Mouse (Mus musculus) neural tube, embryonic 10.5 days (tissue): ENCODE measurements around the gene Slc2a8.

ENCODE experiments used
- DNase-seq: peaks from one replicate; pipeline ENCODE4 v3.0.0-alpha.2; 2017; ENCODE audit warnings: low spot score; ENCODE audit errors: extremely low spot score

Gene Slc2a8

GRCm38 (mm10) chr2:32928947-32929829, 52.7 kb downstream of the Slc2a8 start:
- DNase-seq = no peak

- DNase-seq = peak; percentile 56
Observed at GRCm38 (mm10) chr2:32928235-32928946, 53.5 kb downstream of the Slc2a8 start.

DNA sequence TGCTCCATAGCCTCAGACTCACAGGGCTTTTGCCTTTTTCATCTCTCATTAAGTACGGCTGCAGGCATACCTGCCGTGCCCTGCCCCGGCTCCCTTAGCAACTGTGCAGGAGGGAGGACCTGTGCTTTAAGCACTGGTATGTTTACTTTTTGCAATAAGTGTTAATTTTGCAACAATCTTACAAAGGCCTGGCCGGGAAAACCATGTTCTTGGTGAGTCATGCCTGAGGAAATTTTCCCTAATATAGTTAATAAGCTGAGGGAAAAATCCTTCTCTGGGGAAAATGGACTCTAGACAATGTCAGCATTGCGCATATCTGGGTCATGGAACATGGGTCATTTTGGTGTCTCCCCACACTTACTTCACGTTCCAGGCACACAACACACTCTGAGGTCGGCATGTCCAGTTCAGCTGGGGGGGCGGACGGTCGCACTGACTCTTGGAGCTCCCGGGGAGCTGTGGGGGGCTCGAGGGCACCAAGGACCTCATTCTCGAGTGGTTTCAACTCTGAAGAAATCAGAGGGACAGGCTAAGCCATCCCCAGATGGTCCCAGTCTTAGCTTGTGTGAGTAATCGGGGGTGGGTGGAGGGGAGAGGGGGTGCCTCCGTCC, 54.2 kb downstream of the Slc2a8 start:
- no peak for DNase-seq

GRCm38 (mm10) chr2:32926330-32927075, 55.4 kb downstream of the Slc2a8 start:
- no peak for DNase-seq

- DNase-seq = no peak
Observed at GRCm38 (mm10) chr2:32924306-32924844, 57.5 kb downstream of the Slc2a8 start.

DNA sequence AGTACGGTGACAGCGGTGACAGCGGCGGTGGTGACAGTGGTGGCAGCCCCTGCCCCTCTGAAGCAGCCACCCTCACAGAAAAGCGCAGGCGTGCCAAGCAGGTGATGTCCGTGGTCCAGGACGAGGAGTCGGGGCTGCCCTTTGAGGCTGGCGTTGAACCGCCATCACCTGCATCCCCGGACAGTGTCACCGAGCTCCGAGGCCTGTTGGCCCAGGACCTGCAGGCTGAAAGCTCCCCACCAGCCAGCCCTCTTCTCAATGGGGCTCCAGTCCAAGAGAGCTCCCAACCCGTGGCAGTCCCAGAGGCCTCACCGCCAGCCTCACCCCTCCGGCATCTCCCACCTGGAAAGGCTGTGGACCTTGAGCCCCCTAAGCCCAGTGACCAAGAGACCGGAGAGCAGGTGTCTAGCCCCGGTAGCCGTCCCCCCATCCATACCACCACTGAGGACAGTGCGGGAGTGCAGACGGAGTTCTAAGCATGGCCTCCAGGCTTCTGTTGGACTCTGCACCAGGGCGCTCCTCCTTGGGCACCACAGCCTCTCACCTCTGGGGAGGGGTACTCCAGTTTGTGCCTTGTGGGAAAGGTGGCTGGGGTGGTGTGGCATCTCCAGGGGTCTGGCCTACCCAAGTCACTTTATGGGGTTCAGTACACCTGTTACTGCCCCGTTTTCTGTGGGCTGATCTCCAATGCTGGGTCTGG, 58.2 kb downstream of the Slc2a8 start:
- no peak for DNase-seq
